Mouse (Mus musculus): ENCODE measurements around the gene Plxdc2.

Plxdc2 gene

GRCm38 (mm10) chr2:16356106-16356818 lies at the start of gene Plxdc2:
Gene Plxdc2, plus strand, starts transcription at chr2:16356304.
- DNase-seq: peak; percentile 73

GRCm38 (mm10) chr2:16310387-16310786 lies 45.7 kb upstream of the Plxdc2 start:
- DNase-seq: no peak

GRCm38 (mm10) chr2:16312400-16313070 lies 43.6 kb upstream of the Plxdc2 start:
- DNase-seq: peak; percentile 16

- no peak for DNase-seq
Observed at GRCm38 (mm10) chr2:16335194-16335781, 20.8 kb upstream of the Plxdc2 start.

- no peak for DNase-seq
Observed at GRCm38 (mm10) chr2:16344564-16344963, 11.5 kb upstream of the Plxdc2 start.

GRCm38 (mm10) chr2:16351106-16351505 lies 5.0 kb upstream of the Plxdc2 start:
- DNase-seq: no peak

- DNase-seq: peak; percentile 37
Observed at GRCm38 (mm10) chr2:16355611-16356105, 446 bp upstream of the Plxdc2 start.

- peak; percentile 43 for DNase-seq
Observed at GRCm38 (mm10) chr2:16356921-16357837, 1.1 kb downstream of the Plxdc2 start.

GRCm38 (mm10) chr2:16357946-16358345 lies 1.8 kb downstream of the Plxdc2 start:
- DNase-seq: no peak

- peak; percentile 66 for DNase-seq
Observed at GRCm38 (mm10) chr2:16359341-16359928, 3.3 kb downstream of the Plxdc2 start.

GRCm38 (mm10) chr2:16364749-16365148 lies 8.6 kb downstream of the Plxdc2 start:
- DNase-seq: no peak

- no peak for DNase-seq
Observed at GRCm38 (mm10) chr2:16365830-16366401, 9.8 kb downstream of the Plxdc2 start.

- no peak for DNase-seq
Observed at GRCm38 (mm10) chr2:16370419-16370818, 14.3 kb downstream of the Plxdc2 start.

- DNase-seq: no peak
Observed at GRCm38 (mm10) chr2:16374288-16374687, 18.2 kb downstream of the Plxdc2 start.

- no peak for DNase-seq
Observed at GRCm38 (mm10) chr2:16386206-16386605, 30.1 kb downstream of the Plxdc2 start.

GRCm38 (mm10) chr2:16386692-16387091 lies 30.6 kb downstream of the Plxdc2 start:
- DNase-seq: no peak

GRCm38 (mm10) chr2:16387787-16388186 lies 31.7 kb downstream of the Plxdc2 start:
- no peak for DNase-seq

GRCm38 (mm10) chr2:16397501-16397900 lies 41.4 kb downstream of the Plxdc2 start:
- DNase-seq: no peak

- no peak for DNase-seq
Observed at GRCm38 (mm10) chr2:16398006-16398405, 41.9 kb downstream of the Plxdc2 start.

GRCm38 (mm10) chr2:16398896-16399295 lies 42.8 kb downstream of the Plxdc2 start:
- no peak for DNase-seq

GRCm38 (mm10) chr2:16406508-16406907 lies 50.4 kb downstream of the Plxdc2 start:
- no peak for DNase-seq

All from cerebellum, adult 9-10 months (tissue).